Mouse (Mus musculus) hindbrain, embryonic 15.5 days (tissue): ENCODE results near the gene Lsm7. TPM values are rescaled to one million over a fixed set of nuclear protein-coding genes. Genes with fewer than 3 reads are reported as not detected.

ENCODE experiments used
- ATAC-seq: fragments of 200-750 bp; cut with Nextera tagmentation; 2 replicates; pipeline ENCODE4 v1.8.0; 2017; ENCODE audit warnings: low read depth, moderate number of reproducible peaks, moderate TSS enrichment; ENCODE audit not compliant: low FRiP score
- H3K27ac ChIP-seq: fragments of 300-500 bp; sonication (generic); replicated peaks from 2 replicates; pipeline ENCODE4 v1.5.1; 2015; ENCODE audit warnings: mild to moderate bottlenecking, inconsistent platforms
- H3K27me3 ChIP-seq: fragments of 300-500 bp; sonication (generic); 2 replicates; pipeline ENCODE4 v1.6.1; 2015; ENCODE audit warnings: control low read depth, inconsistent platforms
- H3K36me3 ChIP-seq: fragments of 300-500 bp; sonication (generic); 2 replicates; pipeline ENCODE4 v1.6.1; 2015; ENCODE audit warnings: control low read depth, inconsistent platforms
- H3K4me1 ChIP-seq: fragments of 300-500 bp; sonication (generic); replicated peaks from 2 replicates; pipeline ENCODE4 v1.6.1; 2015; ENCODE audit warnings: control low read depth, inconsistent platforms
- H3K4me2 ChIP-seq: fragments of 300-500 bp; sonication (generic); 2 replicates; pipeline ENCODE4 v1.6.1; 2015; ENCODE audit warnings: moderate library complexity, mild to moderate bottlenecking, inconsistent platforms
- H3K4me3 ChIP-seq: fragments of 300-500 bp; sonication (generic); 2 replicates; pipeline ENCODE4 v1.5.1; 2015; ENCODE audit warnings: mild to moderate bottlenecking, inconsistent platforms
- H3K9ac ChIP-seq: fragments of 300-500 bp; sonication (generic); 2 replicates; pipeline ENCODE4 v1.6.1; 2015; ENCODE audit warnings: inconsistent platforms
- H3K9me3 ChIP-seq: fragments of 300-500 bp; sonication (generic); 2 replicates; pipeline ENCODE4 v1.6.1; 2016; ENCODE audit warnings: control low read depth, inconsistent platforms
- WGBS: fragments of 180-500 bp; shearing (Covaris S2); methylation state at CpG from one replicate; pipeline ENCODE4 v1.1.7; 2015; 5-methylcytosine and 5-hydroxymethylcytosine counted together
- microRNA counts: library from miRNA; unstranded; fragments of <30 nt; microRNA quantifications from one replicate; lab custom pipeline; 2016
- microRNA-seq: library from miRNA; unstranded; fragments of <30 nt; microRNA quantifications from one replicate; pipeline ENCODE4, GENCODE M21; 2016
- polyA plus RNA-seq: library from polyadenylated mRNA; unstranded; fragments of >200 nt; fragmentation: Nextera tagmentation; extraction: Ambion mirVana; gene quantifications from 2 replicates; pipeline ENCODE4 v1.2.1, GENCODE M21; 2015

The Lsm7 gene
- polyA plus RNA-seq, 1 experiment from 2014 or later, result 210 TPM

DNA sequence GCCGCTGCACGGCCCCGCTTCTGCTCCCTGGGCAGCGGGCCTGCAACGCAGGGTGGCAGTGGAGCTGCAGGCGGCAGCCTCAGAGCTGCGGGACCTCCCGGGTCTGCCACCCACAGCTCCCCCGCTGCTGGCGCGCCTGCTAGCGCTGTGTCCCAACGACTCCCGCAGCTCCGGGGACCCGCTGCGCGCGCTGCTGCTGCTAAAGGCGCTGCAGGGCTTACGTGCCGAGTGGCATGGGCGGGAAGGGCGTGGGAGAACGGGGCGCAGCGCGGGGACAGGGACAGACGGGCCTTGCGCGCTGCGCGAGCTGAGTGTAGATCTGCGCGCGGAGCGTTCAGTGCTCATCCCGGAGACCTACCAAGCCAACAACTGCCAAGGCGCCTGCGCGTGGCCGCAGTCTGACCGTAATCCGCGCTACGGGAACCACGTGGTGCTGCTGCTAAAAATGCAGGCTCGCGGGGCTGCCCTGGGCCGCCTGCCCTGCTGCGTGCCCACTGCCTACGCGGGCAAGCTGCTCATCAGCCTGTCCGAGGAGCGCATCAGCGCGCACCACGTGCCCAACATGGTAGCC lies 47.9 kb downstream of the Lsm7 start:
- no peaks in the 10 kb centered on the region for H3K9me3 ChIP-seq
- H3K4me1 ChIP-seq, result peaks cover 42% of the 10 kb centered on the region
- H3K4me2 ChIP-seq, result peak overlapping the region; percentile 92
- peak; percentile 85 for ATAC-seq
- whole genome bisulfite sequencing, result 1% methylated on average over 58 of the region's 58 CpGs
- peak overlapping the region; percentile 87 for H3K27ac ChIP-seq
- peak overlapping the region; percentile 59 for H3K9ac ChIP-seq
- peak overlapping the region; percentile 46 for H3K4me3 ChIP-seq
- peaks cover 28% of the 10 kb centered on the region for H3K27me3 ChIP-seq
- peaks cover 26% of the 10 kb centered on the region for H3K36me3 ChIP-seq

DNA sequence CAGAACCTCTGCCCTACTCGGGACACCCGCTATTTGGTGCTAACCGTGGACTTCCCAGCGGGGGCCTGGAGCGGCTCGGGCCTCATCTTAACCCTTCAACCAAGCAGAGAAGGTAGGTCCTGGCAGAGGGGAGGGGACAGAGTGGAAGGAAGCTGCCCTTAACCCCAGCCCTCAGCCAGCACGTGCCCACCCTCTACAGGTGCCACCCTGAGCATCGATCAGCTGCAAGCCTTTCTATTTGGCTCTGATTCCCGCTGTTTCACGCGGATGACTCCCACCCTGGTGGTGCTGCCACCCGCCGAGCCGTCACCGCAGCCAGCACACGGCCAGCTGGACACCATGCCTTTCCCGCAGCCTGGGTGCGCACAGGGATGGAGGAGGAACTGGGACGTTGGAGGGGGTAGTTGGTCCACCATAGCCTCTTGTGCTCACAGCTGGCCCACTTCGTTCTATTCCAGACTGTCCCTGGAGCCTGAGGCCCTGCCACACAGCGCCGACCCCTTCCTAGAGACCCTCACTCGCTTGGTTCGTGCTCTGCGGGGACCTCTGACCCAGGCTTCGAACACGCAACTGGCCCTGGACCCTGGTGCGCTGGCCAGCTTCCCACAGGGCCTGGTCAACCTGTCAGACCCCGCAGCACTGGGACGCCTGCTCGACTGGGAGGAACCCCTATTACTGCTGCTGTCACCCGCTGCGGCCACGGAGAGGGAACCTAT lies 48.5 kb downstream of the Lsm7 start:
- peak overlapping the region; percentile 87 for H3K27ac ChIP-seq
- H3K27me3 ChIP-seq, result peaks cover 28% of the 10 kb centered on the region
- H3K4me2 ChIP-seq, result peak overlapping the region; percentile 92
- ATAC-seq, result peak; percentile 6; the same call in 1 of the 2 replicates
- peaks cover 42% of the 10 kb centered on the region for H3K4me1 ChIP-seq
- peaks cover 33% of the 10 kb centered on the region for H3K36me3 ChIP-seq
- peak overlapping the region; percentile 59 for H3K9ac ChIP-seq
- 37% methylated on average over 34 of the region's 34 CpGs for WGBS
- H3K4me3 ChIP-seq, result peak overlapping the region; percentile 46
- no peaks in the 10 kb centered on the region for H3K9me3 ChIP-seq

DNA sequence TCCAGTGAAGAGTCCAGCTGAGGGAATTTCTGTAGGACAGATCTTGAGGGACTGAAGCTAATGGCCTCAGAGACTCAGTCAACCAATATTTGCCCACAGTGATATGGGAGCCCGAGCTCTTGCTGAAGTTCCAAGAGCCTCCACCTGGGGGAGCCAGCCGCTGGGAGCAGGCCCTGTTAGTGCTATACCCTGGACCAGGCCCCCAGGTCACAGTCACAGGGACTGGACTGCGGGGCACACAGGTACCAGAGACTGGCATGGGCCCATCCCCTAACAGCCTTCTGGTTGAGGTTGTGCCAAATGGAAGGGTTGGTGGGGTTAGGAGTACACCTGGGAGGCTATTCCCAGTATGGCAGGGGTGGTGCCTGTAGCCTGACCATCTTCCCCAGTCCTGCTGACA lies 49.1 kb downstream of the Lsm7 start:
- H3K27me3 ChIP-seq, result peaks cover 26% of the 10 kb centered on the region
- peaks cover 42% of the 10 kb centered on the region for H3K4me1 ChIP-seq
- no peak overlapping the region for H3K4me3 ChIP-seq
- H3K27ac ChIP-seq, result no peak overlapping the region
- no peaks in the 10 kb centered on the region for H3K9me3 ChIP-seq
- H3K4me2 ChIP-seq, result no peak overlapping the region
- peaks cover 37% of the 10 kb centered on the region for H3K36me3 ChIP-seq
- WGBS, result 15% methylated on average over 3 of the region's 3 CpGs
- 0 out of 2 replicates have a peak overlapping the region, but pooled peaks have one; percentile 59 for H3K9ac ChIP-seq
- ATAC-seq, result peak; percentile 7; the same call in 1 of the 2 replicates

DNA sequence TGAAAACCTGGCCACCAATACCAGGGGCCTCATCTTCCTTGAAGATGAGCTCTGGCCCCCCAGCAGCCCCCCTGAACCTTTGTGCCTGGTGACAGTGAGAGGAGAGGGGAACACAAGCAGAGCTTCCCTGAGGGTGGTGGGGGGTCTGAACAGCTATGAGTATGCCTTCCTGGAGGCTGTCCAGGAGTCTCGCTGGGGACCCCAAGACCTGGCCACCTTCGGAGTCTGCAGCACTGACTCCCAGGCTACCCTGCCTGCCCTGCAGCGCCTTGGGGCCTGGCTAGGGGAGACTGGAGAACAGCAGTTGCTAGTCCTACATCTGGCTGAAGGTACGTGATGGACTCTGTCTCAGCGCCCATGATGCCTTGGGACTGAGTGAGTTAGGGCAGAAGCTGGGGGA lies 49.7 kb downstream of the Lsm7 start:
- 82% methylated on average over 5 of the region's 5 CpGs for WGBS
- Histone ChIP-seq H3K9ac (no peak overlapping the region), H3K27ac (no peak overlapping the region), H3K27me3 (peaks cover 20% of the 10 kb centered on the region), H3K9me3 (no peaks in the 10 kb centered on the region), H3K4me2 (no peak overlapping the region), H3K4me1 (peaks cover 44% of the 10 kb centered on the region), H3K36me3 (peaks cover 37% of the 10 kb centered on the region), H3K4me3 (no peak overlapping the region)
- no peak for ATAC-seq

DNA sequence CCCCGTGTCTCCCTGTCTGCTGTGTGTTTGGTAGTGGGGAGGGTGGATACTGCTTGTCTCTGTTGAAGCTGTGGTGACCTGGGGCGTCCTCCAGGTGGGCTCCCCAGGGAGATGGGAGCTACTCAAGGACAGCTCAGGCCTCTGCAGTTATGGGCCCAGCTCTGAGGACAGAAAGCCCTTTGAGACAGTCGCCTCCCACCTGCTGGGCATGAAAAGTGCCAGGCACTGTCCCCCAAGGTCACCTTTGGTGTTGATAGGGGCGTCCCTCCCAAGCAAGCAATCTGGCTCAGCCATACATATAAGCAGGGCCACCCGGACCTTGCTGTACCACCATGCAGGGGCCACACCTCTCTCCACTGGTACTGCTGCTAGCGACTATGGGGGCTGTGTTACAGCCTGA lies 50.1 kb downstream of the Lsm7 start, which contains the start of gene Amh:
Amh (plus strand) TSS at position 328 of the 400 bp plus-strand sequence.
- no peak for ATAC-seq
- H3K9me3 ChIP-seq, result no peaks in the 10 kb centered on the region
- peaks cover 44% of the 10 kb centered on the region for H3K4me1 ChIP-seq
- H3K27me3 ChIP-seq, result peaks cover 16% of the 10 kb centered on the region
- peaks cover 37% of the 10 kb centered on the region for H3K36me3 ChIP-seq
- no peak within 1 kb of the TSS for H3K4me2 ChIP-seq
- 79% methylated on average over 6 of the region's 6 CpGs for WGBS
- no peak within 1 kb of the TSS for H3K9ac ChIP-seq
- no peak within 1 kb of the TSS for H3K4me3 ChIP-seq
- H3K27ac ChIP-seq, result no peak within 1 kb of the TSS

DNA sequence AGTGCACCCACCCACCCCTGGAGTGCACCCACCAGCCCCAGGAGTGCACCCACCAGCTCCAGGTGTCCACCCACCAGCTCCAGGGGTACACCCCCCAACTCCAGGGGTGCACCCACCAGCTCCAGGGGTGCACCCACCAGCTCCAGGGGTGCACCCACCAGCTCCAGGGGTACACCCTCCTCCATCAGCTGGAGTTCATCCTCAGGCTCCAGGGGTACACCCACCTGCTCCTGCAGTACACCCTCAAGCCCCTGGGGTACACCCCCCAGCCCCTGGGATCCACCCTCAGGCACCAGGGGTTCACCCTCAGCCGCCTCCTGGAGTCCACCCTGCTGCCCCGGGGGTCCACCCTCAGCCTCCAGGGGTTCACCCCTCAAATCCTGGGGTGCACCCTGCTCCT lies 50.7 kb downstream of the Lsm7 start:
- Histone ChIP-seq H3K9ac (no peak overlapping the region), H3K4me2 (no peak overlapping the region), H3K27ac (no peak overlapping the region), H3K4me3 (no peak overlapping the region), H3K36me3 (peaks cover 37% of the 10 kb centered on the region), H3K9me3 (no peaks in the 10 kb centered on the region), H3K4me1 (peaks cover 49% of the 10 kb centered on the region), H3K27me3 (peaks cover 12% of the 10 kb centered on the region)
- 100% methylated on average over 2 of the region's 2 CpGs for WGBS
- ATAC-seq, result no peak

DNA sequence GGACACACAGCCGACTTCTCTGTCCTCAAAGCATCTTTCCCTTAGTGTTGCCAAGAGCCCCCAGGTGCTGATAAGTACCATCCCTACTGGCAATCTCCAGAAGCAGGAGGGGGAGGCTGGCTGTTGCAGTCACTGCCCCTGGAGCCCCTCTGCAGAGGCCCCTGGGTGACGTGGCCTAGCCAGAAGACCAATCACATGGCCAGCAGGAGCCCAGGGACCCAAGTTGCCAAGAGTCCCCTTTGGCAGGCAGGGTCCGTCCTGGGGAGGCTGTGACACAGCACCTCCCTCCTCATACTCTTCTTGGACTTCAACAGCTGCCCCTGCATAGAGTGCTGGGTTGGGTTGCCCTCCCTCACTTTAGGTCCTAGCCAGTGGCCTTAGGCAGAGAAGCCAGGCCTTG lies 52.0 kb downstream of the Lsm7 start:
- 90% methylated on average over 3 of the region's 3 CpGs for WGBS
- Histone ChIP-seq H3K4me1 (peaks cover 40% of the 10 kb centered on the region), H3K36me3 (peaks cover 37% of the 10 kb centered on the region), H3K4me3 (no peak overlapping the region), H3K9me3 (no peaks in the 10 kb centered on the region), H3K9ac (no peak overlapping the region), H3K27me3 (no peaks in the 10 kb centered on the region; the same call in 1 of the 2 replicates), H3K27ac (no peak overlapping the region), H3K4me2 (no peak overlapping the region)
- no peak for ATAC-seq

MicroRNA genes within 50 kb of the gene (microRNA counts, 519-probe panel; counts per million panel counts)
- microRNA mmu-miR-1982 (lab: Ali Mortazavi, UCI), result not detected

Small RNA genes lying within 50 kb of the gene (microRNA-seq; reads per million reads assigned to microRNA genes)
- gene Mir1982, result 1.5 reads per million

Other genes with a start within 250 kb of the Lsm7 start
- gene Gm49322, start 249.2 kb downstream of the Lsm7 start, polyA plus RNA-seq, result 3.4 and 4.1 TPM in 2 replicates
- gene Csnk1g2, start 232.4 kb downstream of the Lsm7 start, polyA plus RNA-seq, result 109 and 127 TPM in 2 replicates
- 83.6 and 93.2 TPM in 2 replicates for gene Btbd2, start 198.1 kb downstream of the Lsm7 start, polyA plus RNA-seq
- gene Mknk2, start 177.1 kb downstream of the Lsm7 start, polyA plus RNA-seq, result 56.7 and 61.0 TPM in 2 replicates
- 57.5 and 60.2 TPM in 2 replicates for gene Mob3a, start 153.2 kb downstream of the Lsm7 start, polyA plus RNA-seq
- gene Izumo4, start 153.0 kb downstream of the Lsm7 start, polyA plus RNA-seq, result 39.2 and 46.1 TPM in 2 replicates
- 109 and 120 TPM in 2 replicates for gene Ap3d1, start 112.9 kb downstream of the Lsm7 start, polyA plus RNA-seq
- gene Dot1l, start 100.0 kb downstream of the Lsm7 start, polyA plus RNA-seq, result 18.3 and 21.6 TPM in 2 replicates
- 52.3 and 67.4 TPM in 2 replicates for gene Sf3a2, start 57.0 kb downstream of the Lsm7 start, polyA plus RNA-seq
- 130 and 133 TPM in 2 replicates for gene Plekhj1, start 56.6 kb downstream of the Lsm7 start, polyA plus RNA-seq
- gene Amh, start 50.0 kb downstream of the Lsm7 start, polyA plus RNA-seq, result 0.14 and 0.21 TPM in 2 replicates
- 0.62 and 0.95 TPM in 2 replicates for gene Jsrp1, start 41.7 kb downstream of the Lsm7 start, polyA plus RNA-seq
- gene Oaz1, start 28.6 kb downstream of the Lsm7 start, polyA plus RNA-seq, result 1,303 and 1,311 TPM in 2 replicates
- 15.8 and 18.5 TPM in 2 replicates for gene Lingo3, start 11.2 kb downstream of the Lsm7 start, polyA plus RNA-seq
- gene Sppl2b, start 66 bp upstream of the Lsm7 start, polyA plus RNA-seq, result 76.8 and 87.4 TPM in 2 replicates
- 0.22 and 0.33 TPM in 2 replicates for gene Tmprss9, start 16.6 kb upstream of the Lsm7 start, polyA plus RNA-seq
- gene Timm13, start 45.8 kb upstream of the Lsm7 start, polyA plus RNA-seq, result 329 and 342 TPM in 2 replicates
- gene Lmnb2, start 63.0 kb upstream of the Lsm7 start, polyA plus RNA-seq, result 38.4 and 40.9 TPM in 2 replicates
- gene Gadd45b, start 74.9 kb upstream of the Lsm7 start, polyA plus RNA-seq, result 6.9 and 8.5 TPM in 2 replicates
- 19.1 and 21.4 TPM in 2 replicates for gene Gng7, start 159.7 kb upstream of the Lsm7 start, polyA plus RNA-seq
- gene Diras1, start 170.5 kb upstream of the Lsm7 start, polyA plus RNA-seq, result 71.6 and 81.6 TPM in 2 replicates
- gene Slc39a3, start 182.2 kb upstream of the Lsm7 start, polyA plus RNA-seq, result 46.3 and 53.0 TPM in 2 replicates
- gene Sgta, start 205.0 kb upstream of the Lsm7 start, polyA plus RNA-seq, result 310 and 331 TPM in 2 replicates
- 51.2 and 51.3 TPM in 2 replicates for gene Thop1, start 214.8 kb upstream of the Lsm7 start, polyA plus RNA-seq
- 0.30 and 0.39 TPM in 2 replicates for gene Creb3l3, start 243.7 kb upstream of the Lsm7 start, polyA plus RNA-seq